Mouse (Mus musculus): Measurements from ENCODE around the gene Zfp697. TPM values are rescaled to one million over a fixed set of nuclear protein-coding genes. Genes with fewer than 3 reads are reported as not detected.

Zfp697 gene
- polyA plus RNA-seq (2012; ENCODE audit: low replicate concordance) = 0.05 and 0.07 TPM in 2 replicates

GRCm38 (mm10) chr3:98382246-98382939 is at the start of gene Zfp697:
Zfp697 (plus strand) TSS chr3:98382461.

GRCm38 (mm10) chr3:98339706-98340109 is 42.6 kb upstream of the Zfp697 start, which contains the start of gene Phgdh:
Phgdh (minus strand) TSS chr3:98339990.

GRCm38 (mm10) chr3:98457026-98457425 is 74.8 kb downstream of the Zfp697 start, which contains the start of gene Gm4450:
Gm4450 (minus strand) TSS chr3:98457126.

GRCm38 (mm10) chr3:98510414-98510813 is 128.2 kb downstream of the Zfp697 start, which contains the start of gene Hsd3b4:
Hsd3b4 (minus strand) TSS chr3:98510514.

GRCm38 (mm10) chr3:98588707-98589106 is 206.4 kb downstream of the Zfp697 start, which contains the start of gene Gm10681:
Gm10681 (minus strand) TSS chr3:98588807.

GRCm38 (mm10) chr3:98630152-98630551 is 247.9 kb downstream of the Zfp697 start, which contains the start of gene Hsd3b5:
Hsd3b5 (minus strand) TSS chr3:98630252.

GRCm38 (mm10) chr3:98724376-98724775 is 342.1 kb downstream of the Zfp697 start, which contains the start of gene Hsd3b2:
Hsd3b2 (minus strand) TSS chr3:98724543.

Other genes starting within 250 kb of the Zfp697 start
- not detected in 2 replicates for gene Adam30, start 221.8 kb upstream of the Zfp697 start, polyA plus RNA-seq (2012; ENCODE audit: low replicate concordance)
- not detected in 2 replicates for gene Reg4, start 160.3 kb upstream of the Zfp697 start, polyA plus RNA-seq (2012; ENCODE audit: low replicate concordance)
- gene Hmgcs2, start 102.0 kb upstream of the Zfp697 start, polyA plus RNA-seq (2012; ENCODE audit: low replicate concordance) = 0.07 and 0.40 TPM in 2 replicates
- 48.1 and 54.1 TPM in 2 replicates for gene Phgdh, start 42.5 kb upstream of the Zfp697 start, polyA plus RNA-seq (2012; ENCODE audit: low replicate concordance)
- not detected in 2 replicates for gene Gm4450, start 74.7 kb downstream of the Zfp697 start, polyA plus RNA-seq (2012; ENCODE audit: low replicate concordance)
- gene Hsd3b4, start 128.1 kb downstream of the Zfp697 start, polyA plus RNA-seq (2012; ENCODE audit: low replicate concordance) = not detected in 2 replicates
- not detected in 2 replicates for gene Gm10681, start 206.3 kb downstream of the Zfp697 start, polyA plus RNA-seq (2012; ENCODE audit: low replicate concordance)
- gene Hsd3b5, start 247.8 kb downstream of the Zfp697 start, polyA plus RNA-seq (2012; ENCODE audit: low replicate concordance) = not detected in 2 replicates